Mouse (Mus musculus) E14TG2a.4 (cell line): ENCODE measurements around the gene Zswim5.

Experiments used
- H3K27me3 ChIP-seq: 2 replicates; pipeline ENCODE4 v1.6.1; 2014; ENCODE audit warnings: low read length, control low read depth; ENCODE audit not compliant: insufficient read depth
- H3K36me3 ChIP-seq: 2 replicates; pipeline ENCODE4 v1.6.1; 2014; ENCODE audit warnings: low read length, control low read depth; ENCODE audit not compliant: insufficient read depth
- H3K4me1 ChIP-seq: replicated peaks from 2 replicates; pipeline ENCODE4 v1.6.1; 2014; ENCODE audit warnings: low read depth, low read length, control low read depth
- H3K4me3 ChIP-seq: replicated peaks from 2 replicates; pipeline ENCODE4 v1.5.1; 2014; ENCODE audit warnings: mild to moderate bottlenecking, low read length
- H3K9me3 ChIP-seq: 2 replicates; pipeline ENCODE4 v1.6.1; 2014; ENCODE audit warnings: low read length, control low read depth
- CTCF ChIP-seq: conservative IDR thresholded peaks from 2 replicates; pipeline ENCODE4 v1.5.1; 2014; ENCODE audit warnings: low read length
- NANOG ChIP-seq: IDR thresholded peaks from 2 replicates; pipeline ENCODE4 v1.6.1; 2014; ENCODE audit warnings: borderline replicate concordance, low read length, mixed read lengths
- POU5F1 ChIP-seq: IDR thresholded peaks from 2 replicates; pipeline ENCODE4 v1.6.1; 2014; ENCODE audit warnings: low read length, borderline replicate concordance

Gene Zswim5

DNA sequence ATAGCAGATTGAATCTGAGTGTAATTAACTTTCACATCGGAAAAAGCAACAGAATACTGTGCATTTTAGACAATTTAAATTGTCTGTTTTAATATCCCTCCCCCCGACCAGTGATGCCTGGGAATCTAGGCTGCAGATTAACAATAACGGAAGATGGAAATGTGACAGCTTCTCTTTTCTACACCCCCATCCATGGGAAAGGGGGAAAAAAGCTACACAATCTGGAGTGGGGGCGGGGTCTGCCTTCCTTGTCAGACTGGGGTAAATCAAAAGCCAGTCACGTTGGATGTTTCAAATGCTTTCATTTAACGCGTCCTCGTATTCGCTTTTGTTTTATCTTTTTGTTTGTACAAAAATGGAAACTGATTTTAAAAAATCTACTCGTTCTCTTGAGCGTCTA, 1.3 kb downstream of the Zswim5 start:
- peaks cover 24% of the 10 kb centered on the region for H3K27me3 ChIP-seq
- H3K9me3 ChIP-seq = no peaks in the 10 kb centered on the region
- H3K4me1 ChIP-seq = peaks cover 14% of the 10 kb centered on the region
- H3K36me3 ChIP-seq = no peaks in the 10 kb centered on the region
- TF ChIP-seq POU5F1 (no peak), NANOG (no peak), CTCF (no peak)
- H3K4me3 ChIP-seq = peak overlapping the region; percentile 92

DNA sequence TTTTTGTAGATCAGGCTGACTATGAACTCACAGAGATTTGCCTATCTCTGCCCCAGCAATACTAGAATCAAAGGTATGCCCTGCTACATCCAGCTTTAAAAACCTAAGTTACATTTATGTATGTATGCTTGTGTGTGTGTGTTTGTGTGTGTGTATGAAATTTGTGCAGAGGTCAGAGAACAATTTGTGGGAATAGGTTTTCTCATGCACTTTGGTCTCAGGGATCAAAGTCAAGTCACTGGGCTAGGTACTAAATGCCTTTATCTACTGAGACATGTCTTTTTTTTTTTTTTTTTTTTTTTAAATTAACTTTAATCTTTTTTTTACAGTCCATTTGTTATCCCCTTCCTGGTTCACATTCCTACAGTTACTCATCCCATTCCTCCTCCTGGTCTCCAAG, 5.5 kb downstream of the Zswim5 start:
- TF ChIP-seq POU5F1 (no peak), NANOG (no peak), CTCF (no peak)
- Histone ChIP-seq H3K36me3 (no peaks in the 10 kb centered on the region), H3K27me3 (peaks cover 11% of the 10 kb centered on the region), H3K9me3 (no peaks in the 10 kb centered on the region), H3K4me3 (no peak overlapping the region), H3K4me1 (peaks cover 7% of the 10 kb centered on the region)

DNA sequence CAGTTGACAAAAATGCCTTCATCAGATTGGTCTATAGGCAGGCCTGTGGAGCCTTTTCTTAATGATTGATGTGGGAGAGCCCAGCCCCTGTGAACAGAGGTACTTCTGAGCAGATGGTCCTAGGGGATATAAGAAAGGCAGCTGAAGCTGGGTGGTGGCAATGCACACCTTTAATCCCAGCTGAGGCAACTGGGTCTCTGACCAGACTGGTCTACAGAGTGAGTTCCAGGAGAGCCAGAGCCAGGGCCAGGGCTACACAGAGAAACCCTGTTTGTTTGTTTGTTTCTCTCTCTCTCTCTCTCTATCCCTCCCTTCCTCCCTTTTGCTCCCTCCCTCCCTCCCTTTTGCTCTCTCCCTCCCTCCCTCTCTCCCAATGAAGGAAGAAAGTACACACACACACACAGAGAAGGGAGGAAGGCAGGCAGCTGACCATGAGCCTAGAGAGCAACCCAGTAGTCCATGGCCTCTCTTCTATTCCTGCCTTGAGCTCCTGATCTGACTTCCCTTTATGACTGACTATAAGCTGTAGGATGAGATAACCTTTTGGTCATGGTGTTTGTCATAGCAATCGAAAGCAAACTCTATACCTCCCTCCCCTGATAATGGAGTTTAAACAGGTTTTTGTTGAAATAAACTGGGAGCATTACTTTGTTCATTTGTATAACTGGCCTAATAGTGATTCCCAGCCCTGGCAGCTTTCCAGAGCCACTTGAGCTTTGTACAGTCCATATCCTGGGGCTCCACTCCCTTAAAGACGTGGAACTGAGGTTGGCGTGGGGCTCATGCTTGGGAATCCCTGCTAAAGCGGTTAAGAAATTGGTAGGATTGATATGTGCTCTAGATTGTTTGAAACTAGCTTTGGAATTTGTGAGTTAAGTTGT, 17.3 kb downstream of the Zswim5 start:
- Histone ChIP-seq H3K27me3 (no peaks in the 10 kb centered on the region), H3K9me3 (peaks cover 8% of the 10 kb centered on the region), H3K4me1 (no peaks in the 10 kb centered on the region), H3K4me3 (no peak overlapping the region), H3K36me3 (no peaks in the 10 kb centered on the region)
- TF ChIP-seq NANOG = no peak
- no peak for TF ChIP-seq POU5F1
- TF ChIP-seq CTCF = no peak

DNA sequence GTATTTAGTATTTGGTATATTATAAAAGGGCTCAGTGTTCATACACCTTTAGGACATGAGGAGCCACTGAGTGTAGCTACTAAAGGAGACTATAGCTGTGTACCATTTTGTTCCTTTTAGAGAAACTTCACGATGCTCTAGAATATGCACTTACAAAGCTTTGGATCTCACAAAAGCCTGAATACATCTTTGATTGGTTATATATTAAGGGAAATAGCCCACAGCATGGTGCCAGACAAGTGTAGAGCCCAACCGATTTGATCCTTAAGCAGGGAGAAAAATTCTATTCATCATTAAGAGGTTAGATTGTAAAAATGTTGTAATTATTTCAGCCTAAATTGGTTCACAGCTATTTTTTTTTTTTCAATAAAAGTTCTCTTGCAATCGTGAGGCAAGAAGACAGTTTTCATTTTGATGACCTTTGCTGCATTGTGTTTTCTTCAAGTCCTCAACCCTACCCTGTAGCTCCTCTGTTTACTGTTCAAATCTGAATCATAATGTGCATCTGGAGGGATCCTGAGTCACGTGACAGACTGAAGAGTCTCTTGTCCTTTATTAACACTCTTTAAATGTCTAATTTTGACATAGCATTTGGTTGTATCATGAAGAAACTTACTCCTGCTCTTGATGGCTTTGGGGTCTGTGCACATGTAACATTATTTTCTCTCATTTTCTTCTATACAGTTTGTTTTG, 33.5 kb downstream of the Zswim5 start:
- TF ChIP-seq CTCF = no peak
- TF ChIP-seq NANOG = no peak
- TF ChIP-seq POU5F1 = no peak
- H3K9me3 ChIP-seq = no peaks in the 10 kb centered on the region
- no peaks in the 10 kb centered on the region for H3K4me1 ChIP-seq
- H3K27me3 ChIP-seq = no peaks in the 10 kb centered on the region
- no peaks in the 10 kb centered on the region for H3K36me3 ChIP-seq
- no peak overlapping the region for H3K4me3 ChIP-seq

DNA sequence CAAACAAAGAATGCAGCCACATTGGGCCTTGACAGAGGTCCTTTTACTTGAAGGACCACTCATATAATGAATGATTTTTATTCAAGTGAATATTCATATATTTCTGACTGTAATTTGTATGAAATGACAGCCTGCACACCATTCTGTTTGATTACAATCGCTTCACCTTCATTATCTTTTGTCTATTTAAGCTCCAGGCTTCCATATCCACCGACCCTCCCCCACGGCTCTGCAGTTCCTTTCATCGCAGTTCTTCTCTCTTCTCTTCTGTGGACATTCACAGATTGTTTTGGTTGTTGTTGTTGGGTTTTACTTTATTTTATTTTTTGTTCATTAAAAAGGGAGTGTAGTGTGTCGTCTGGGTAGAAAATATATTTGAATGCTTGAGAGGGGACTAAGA, 34.0 kb downstream of the Zswim5 start:
- no peaks in the 10 kb centered on the region for H3K27me3 ChIP-seq
- TF ChIP-seq NANOG = no peak
- no peak for TF ChIP-seq CTCF
- no peak for TF ChIP-seq POU5F1

DNA sequence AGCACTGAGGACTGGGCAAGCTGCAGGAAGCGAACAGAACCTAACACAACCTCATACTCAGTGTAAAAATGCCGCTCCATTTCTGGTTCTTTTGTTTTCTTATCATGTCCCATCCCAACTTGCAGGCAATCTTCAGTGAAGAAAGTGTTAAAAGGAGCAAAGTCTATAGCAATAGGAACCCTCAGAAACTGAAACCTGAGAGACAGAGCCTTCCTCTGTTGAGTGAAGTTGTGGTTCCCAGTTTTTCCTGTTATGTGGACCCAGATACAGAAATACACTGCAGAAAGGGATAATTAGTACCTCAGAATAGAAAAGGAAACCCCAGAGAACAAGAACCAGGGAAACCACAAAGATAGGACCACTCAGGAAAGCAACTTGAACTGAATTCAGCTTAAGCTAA, 36.1 kb downstream of the Zswim5 start:
- Histone ChIP-seq H3K4me1 (no peaks in the 10 kb centered on the region), H3K4me3 (no peak overlapping the region), H3K9me3 (no peaks in the 10 kb centered on the region), H3K36me3 (no peaks in the 10 kb centered on the region), H3K27me3 (no peaks in the 10 kb centered on the region)
- TF ChIP-seq POU5F1 (no peak), CTCF (no peak), NANOG (no peak)

More for the DNA sequence above, 34.0 kb downstream of the Zswim5 start:
- H3K36me3 ChIP-seq = no peaks in the 10 kb centered on the region
- H3K9me3 ChIP-seq = no peaks in the 10 kb centered on the region
- no peaks in the 10 kb centered on the region for H3K4me1 ChIP-seq
- no peak overlapping the region for H3K4me3 ChIP-seq

DNA sequence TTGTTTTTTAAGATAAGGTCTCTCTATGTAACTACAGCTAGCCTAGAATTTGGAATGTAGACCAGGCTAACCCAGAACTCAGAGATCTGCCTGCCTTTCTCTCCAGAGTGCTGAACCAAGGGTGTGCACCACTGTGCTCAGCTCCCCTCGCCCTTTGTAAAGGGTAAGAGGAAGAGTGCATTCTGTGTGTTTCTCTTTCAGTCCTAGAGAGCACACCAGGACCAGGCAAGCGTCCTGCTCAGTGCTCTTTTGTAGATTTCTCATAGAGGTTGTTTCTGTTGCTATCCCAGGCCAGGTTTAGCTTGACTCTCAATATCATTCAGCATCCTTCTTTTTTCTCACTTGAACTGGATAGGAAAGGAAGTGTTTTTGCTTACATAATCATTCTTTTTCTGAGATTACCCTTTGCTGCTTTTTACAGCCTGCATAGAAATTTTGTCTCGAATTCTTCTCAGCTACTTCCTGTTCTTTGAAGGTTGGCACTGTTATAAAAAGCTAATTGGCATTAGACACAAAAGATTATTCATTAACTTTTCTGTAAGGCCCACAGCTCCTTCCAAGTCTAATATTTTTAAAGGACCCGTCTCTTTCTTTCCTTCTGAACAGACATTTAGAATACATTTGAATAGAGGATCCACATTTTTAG, 51.0 kb downstream of the Zswim5 start:
- H3K9me3 ChIP-seq = peaks cover 10% of the 10 kb centered on the region
- no peak overlapping the region for H3K4me3 ChIP-seq
- H3K36me3 ChIP-seq = no peaks in the 10 kb centered on the region
- no peak for TF ChIP-seq POU5F1
- TF ChIP-seq CTCF = no peak
- no peak for TF ChIP-seq NANOG
- no peaks in the 10 kb centered on the region for H3K27me3 ChIP-seq
- H3K4me1 ChIP-seq = no peaks in the 10 kb centered on the region

DNA sequence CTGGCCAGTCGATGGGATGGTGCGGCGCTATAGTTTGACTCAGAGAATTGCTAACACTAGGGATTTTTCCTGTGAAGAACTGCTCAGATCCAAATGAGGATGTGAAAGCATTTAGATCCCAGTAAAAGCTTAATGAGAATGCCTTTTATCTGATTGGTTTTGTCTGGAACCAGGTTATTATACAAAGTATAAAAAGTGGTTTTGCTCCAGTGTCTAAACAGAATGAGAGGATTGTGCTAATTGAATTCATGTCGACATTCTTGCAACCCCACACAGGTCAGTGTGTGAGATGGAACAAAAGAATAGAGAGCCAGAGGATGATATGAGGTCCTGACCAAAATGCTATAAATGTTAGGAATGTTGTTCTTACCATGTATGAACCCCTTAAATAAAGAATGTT, 62.4 kb downstream of the Zswim5 start:
- H3K36me3 ChIP-seq = no peaks in the 10 kb centered on the region
- H3K27me3 ChIP-seq = no peaks in the 10 kb centered on the region
- no peaks in the 10 kb centered on the region for H3K9me3 ChIP-seq
- H3K4me3 ChIP-seq = no peak overlapping the region
- TF ChIP-seq POU5F1 = no peak
- TF ChIP-seq NANOG = no peak
- TF ChIP-seq CTCF = no peak
- H3K4me1 ChIP-seq = peaks cover 24% of the 10 kb centered on the region
